Mouse (Mus musculus): ENCODE measurements at regions not wholly inside any gene's neighbourhood (a gene's known extent, or its start where the extent isn't known, plus 50 kb on each side); places are given as distances from the start of the nearest gene placed in this dataset.

DNA sequence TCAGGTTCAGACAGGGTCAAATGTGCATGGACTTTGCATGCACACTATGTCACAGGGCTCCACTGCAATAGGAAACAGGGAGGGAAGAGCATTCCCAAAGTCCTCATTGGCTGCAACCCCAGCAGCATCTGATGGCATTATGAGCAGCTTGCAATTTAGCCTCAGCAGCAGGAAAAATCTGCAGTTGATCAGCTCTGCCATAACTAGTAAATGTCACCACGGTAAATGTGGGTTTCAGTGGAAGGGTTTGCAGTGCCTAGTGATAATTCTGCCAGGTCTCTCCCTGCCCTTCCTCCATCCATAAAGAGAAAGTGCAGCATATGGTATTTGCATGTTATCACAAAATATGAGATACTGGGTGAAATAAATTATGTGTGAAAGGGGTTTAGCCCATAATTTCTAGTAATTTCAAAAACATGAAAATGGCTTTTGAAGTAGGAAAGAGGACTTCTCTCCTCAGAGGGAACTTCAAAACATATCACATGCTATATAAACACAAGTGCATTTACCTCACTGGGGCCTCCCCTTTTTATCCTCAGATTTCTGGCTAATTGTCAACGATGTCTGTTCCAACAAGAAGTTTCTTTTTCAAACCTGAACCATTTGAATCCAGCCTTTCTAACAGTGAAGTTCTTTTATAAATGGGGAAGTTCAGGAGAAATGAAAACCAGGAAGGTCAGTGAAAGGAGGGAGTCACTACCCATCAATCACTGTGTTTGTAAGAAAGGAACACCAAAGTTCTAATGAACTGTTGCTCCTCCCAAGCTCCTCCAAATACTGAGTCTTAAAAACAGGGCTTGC is 303.5 kb downstream of the Meis1 start:
- H3K4me3 ChIP-seq, result no peak overlapping the region
- no peak overlapping the region for H3K9ac ChIP-seq
- H3K4me1 ChIP-seq (replicated peaks), result no peaks in the 10 kb centered on the region
- H3K9me3 ChIP-seq (replicated peaks), result no peaks in the 10 kb centered on the region
- ATAC-seq (replicated peaks; ENCODE audit: insufficient number of reproducible peaks, insufficient read depth, low FRiP score, low read depth), result no peak
- H3K36me3 ChIP-seq, result no peaks in the 10 kb centered on the region
- no peaks in the 10 kb centered on the region for H3K27me3 ChIP-seq
- 53% methylated on average over 2 of the region's 2 CpGs for whole genome bisulfite sequencing
- H3K27ac ChIP-seq, result no peak overlapping the region
- H3K4me2 ChIP-seq, result no peak overlapping the region

DNA sequence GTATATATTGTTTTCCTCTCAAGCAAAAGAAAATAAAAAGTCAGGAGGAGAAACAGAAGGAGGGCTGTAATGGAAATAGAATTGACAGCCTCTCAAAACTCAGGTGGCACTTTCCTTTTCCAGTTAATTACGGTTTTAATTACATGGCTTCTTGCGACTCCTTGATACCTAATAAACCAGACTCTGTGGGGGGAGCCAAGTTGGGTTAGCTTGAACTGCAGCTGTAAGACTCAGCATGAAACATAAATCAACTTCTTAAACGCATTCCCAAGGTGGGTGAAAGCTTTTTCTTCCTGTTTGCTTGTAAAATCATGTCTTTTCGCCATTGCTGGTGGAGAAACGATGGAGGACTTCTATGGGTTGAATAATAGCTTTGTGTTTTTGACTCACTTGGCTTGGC is 304.4 kb downstream of the Meis1 start:
- Histone ChIP-seq H3K27me3 (no peaks in the 10 kb centered on the region), H3K27ac (no peak overlapping the region), H3K4me2 (no peak overlapping the region), H3K4me1 (replicated peaks) (no peaks in the 10 kb centered on the region), H3K36me3 (no peaks in the 10 kb centered on the region), H3K9me3 (replicated peaks) (no peaks in the 10 kb centered on the region), H3K9ac (no peak overlapping the region), H3K4me3 (no peak overlapping the region)
- 77% methylated on average over 5 of the region's 5 CpGs for WGBS
- ATAC-seq (replicated peaks; ENCODE audit: insufficient number of reproducible peaks, insufficient read depth, low FRiP score, low read depth), result no peak

DNA sequence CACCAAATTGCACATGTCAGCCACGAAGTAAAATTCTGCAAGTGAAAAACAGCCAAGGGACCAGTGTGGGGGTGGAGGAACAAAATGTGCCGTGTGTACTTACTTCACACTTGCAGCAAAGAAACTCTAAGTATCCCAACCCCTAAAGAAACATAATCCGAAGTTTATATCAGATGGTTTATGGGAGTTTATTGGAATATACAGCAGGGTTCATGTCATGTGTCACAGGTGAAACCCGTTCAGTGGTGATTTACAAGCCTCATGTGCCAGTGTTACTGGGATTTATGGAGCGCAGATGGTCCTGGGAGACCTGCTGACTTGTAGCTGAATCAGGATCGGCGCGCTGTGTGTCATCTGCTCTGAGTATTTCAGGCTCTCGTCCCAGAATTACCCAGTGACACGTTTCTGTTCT is 306.1 kb downstream of the Meis1 start:
- WGBS, result 75% methylated on average over 10 of the region's 10 CpGs
- no peak overlapping the region for H3K4me2 ChIP-seq
- H3K4me3 ChIP-seq, result no peak overlapping the region
- no peak overlapping the region for H3K27ac ChIP-seq
- ATAC-seq (replicated peaks; ENCODE audit: insufficient number of reproducible peaks, insufficient read depth, low FRiP score, low read depth), result no peak
- no peaks in the 10 kb centered on the region for H3K4me1 ChIP-seq (replicated peaks)
- no peaks in the 10 kb centered on the region for H3K27me3 ChIP-seq
- H3K36me3 ChIP-seq, result no peaks in the 10 kb centered on the region
- H3K9me3 ChIP-seq (replicated peaks), result no peaks in the 10 kb centered on the region
- H3K9ac ChIP-seq, result no peak overlapping the region

DNA sequence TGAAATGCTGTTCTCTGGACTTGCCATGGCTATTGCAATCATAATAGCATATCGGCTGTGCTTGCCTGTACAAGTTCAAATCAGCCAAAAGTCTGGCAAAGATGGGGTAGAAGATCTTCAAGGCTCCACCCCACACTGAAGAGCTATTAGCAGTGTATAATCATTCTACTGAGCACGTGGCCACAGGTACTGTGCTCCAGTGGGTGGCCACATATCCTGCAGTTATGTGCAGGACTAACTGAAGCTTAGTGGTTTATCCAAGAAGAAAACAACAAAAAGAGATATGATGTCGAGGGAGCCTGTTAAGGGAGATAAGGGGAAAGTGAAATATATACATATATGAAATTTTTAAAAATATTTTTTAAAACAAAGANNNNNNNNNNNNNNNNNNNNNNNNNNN is 309.2 kb downstream of the Meis1 start:
- no peaks in the 10 kb centered on the region for H3K27me3 ChIP-seq
- no peak overlapping the region for H3K4me2 ChIP-seq
- no peak overlapping the region for H3K9ac ChIP-seq
- H3K4me1 ChIP-seq (replicated peaks), result no peaks in the 10 kb centered on the region
- no peak for ATAC-seq (replicated peaks; ENCODE audit: insufficient number of reproducible peaks, insufficient read depth, low FRiP score, low read depth)
- no peaks in the 10 kb centered on the region for H3K9me3 ChIP-seq (replicated peaks)
- H3K4me3 ChIP-seq, result no peak overlapping the region
- 67% methylated on average over 3 of the region's 3 CpGs for WGBS
- no peak overlapping the region for H3K27ac ChIP-seq
- no peaks in the 10 kb centered on the region for H3K36me3 ChIP-seq

DNA sequence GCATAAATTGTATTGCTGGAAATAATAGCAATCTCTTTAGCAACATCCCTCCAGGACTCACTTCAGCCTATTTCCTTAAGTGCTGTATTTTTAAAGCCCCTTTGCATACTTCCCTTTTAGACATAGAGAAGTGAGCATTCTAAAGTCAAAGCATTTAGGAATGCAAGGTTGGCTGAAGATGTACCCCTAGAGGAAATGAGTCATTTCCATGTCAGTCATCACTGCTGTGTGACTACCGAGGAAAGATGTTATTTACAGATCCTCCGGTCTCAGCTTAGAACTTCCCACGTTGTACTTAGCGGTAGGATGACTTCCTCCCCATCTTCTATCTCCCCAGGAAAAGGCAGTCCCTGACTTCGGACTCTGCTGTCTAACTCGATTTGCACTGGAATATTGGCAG is 337.2 kb downstream of the Meis1 start:
- Histone ChIP-seq H3K36me3 (no peaks in the 10 kb centered on the region), H3K4me2 (no peak overlapping the region), H3K27me3 (no peaks in the 10 kb centered on the region), H3K9me3 (replicated peaks) (no peaks in the 10 kb centered on the region), H3K4me1 (replicated peaks) (no peaks in the 10 kb centered on the region), H3K27ac (no peak overlapping the region), H3K4me3 (no peak overlapping the region), H3K9ac (no peak overlapping the region)
- no peak for ATAC-seq (replicated peaks; ENCODE audit: insufficient number of reproducible peaks, insufficient read depth, low FRiP score, low read depth)
- 57% methylated on average over 6 of the region's 6 CpGs for WGBS

DNA sequence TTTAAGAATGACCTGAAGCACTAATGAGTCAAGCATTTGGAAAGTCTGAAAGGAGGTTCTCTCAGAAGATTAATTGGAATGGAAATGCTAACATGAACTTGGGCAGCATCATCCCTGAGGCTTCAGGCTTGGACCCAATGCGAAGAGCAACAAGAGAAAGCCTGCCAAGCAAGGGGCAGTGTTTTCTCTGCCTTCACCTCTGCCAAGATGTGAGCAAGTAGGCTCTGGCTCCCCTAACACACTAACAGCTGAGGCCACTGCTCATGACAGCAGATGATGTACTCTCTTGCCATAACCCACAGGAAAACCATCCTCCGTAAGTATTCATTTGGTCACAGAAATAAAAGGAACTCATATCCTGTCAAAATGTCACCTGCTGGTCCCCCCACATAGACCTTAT is 341.9 kb downstream of the Meis1 start:
- ATAC-seq (replicated peaks; ENCODE audit: insufficient number of reproducible peaks, insufficient read depth, low FRiP score, low read depth), result no peak
- no peaks in the 10 kb centered on the region for H3K9me3 ChIP-seq (replicated peaks)
- H3K4me3 ChIP-seq, result no peak overlapping the region
- no peak overlapping the region for H3K27ac ChIP-seq
- no peaks in the 10 kb centered on the region for H3K36me3 ChIP-seq
- no peak overlapping the region for H3K9ac ChIP-seq
- H3K4me1 ChIP-seq (replicated peaks), result no peaks in the 10 kb centered on the region
- no peak overlapping the region for H3K4me2 ChIP-seq
- no peaks in the 10 kb centered on the region for H3K27me3 ChIP-seq
- WGBS, result 88% methylated on average over 2 of the region's 2 CpGs

DNA sequence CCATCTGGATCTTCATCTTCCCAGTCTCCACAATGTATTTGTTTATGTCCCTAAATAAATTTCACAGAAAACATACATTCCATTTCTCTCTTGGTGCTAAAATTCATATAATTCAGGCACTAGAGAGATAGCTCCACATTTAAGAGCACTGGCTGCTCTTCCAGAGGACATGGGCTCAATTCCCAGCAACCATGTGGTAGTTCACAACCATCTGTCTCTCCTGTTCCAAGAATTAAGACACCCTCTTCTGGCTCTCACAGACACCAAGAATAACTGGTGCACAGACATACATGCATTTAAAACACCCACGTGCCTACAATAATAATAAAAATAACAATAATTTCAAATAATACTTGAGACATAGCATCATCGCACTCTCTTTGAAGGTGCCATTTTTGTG is 347.8 kb downstream of the Meis1 start:
- H3K4me2 ChIP-seq, result no peak overlapping the region
- no peak overlapping the region for H3K4me3 ChIP-seq
- H3K27ac ChIP-seq, result no peak overlapping the region
- H3K4me1 ChIP-seq (replicated peaks), result no peaks in the 10 kb centered on the region
- no peaks in the 10 kb centered on the region for H3K9me3 ChIP-seq (replicated peaks)
- no peaks in the 10 kb centered on the region for H3K27me3 ChIP-seq
- H3K36me3 ChIP-seq, result no peaks in the 10 kb centered on the region
- 89% methylated on average over 2 of the region's 2 CpGs for WGBS
- no peak overlapping the region for H3K9ac ChIP-seq
- no peak for ATAC-seq (replicated peaks; ENCODE audit: insufficient number of reproducible peaks, insufficient read depth, low FRiP score, low read depth)

DNA sequence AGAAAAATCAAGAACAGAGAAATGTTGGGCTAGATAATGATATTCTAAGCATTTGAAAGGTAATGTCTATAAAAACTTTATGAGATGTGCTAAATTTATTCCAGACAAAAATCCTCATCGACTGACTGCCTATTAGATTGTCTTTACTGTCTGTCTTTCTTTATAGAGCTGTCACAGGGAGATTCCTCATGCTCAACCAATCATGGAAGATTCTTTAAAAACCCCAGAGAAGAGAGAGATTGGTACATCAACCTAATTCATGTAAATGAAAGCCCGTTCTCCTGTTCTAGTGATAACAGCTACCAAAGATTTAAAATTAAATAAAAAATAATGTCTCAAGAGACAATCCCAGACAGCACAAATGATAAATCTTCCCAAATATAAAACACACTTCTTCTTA is 349.5 kb downstream of the Meis1 start:
- H3K36me3 ChIP-seq, result no peaks in the 10 kb centered on the region
- no peak for ATAC-seq (replicated peaks; ENCODE audit: insufficient number of reproducible peaks, insufficient read depth, low FRiP score, low read depth)
- no peak overlapping the region for H3K4me3 ChIP-seq
- H3K4me2 ChIP-seq, result no peak overlapping the region
- H3K27ac ChIP-seq, result no peak overlapping the region
- WGBS, result 70% methylated on average over 2 of the region's 2 CpGs
- no peaks in the 10 kb centered on the region for H3K4me1 ChIP-seq (replicated peaks)
- H3K9ac ChIP-seq, result no peak overlapping the region
- no peaks in the 10 kb centered on the region for H3K9me3 ChIP-seq (replicated peaks)
- H3K27me3 ChIP-seq, result no peaks in the 10 kb centered on the region

DNA sequence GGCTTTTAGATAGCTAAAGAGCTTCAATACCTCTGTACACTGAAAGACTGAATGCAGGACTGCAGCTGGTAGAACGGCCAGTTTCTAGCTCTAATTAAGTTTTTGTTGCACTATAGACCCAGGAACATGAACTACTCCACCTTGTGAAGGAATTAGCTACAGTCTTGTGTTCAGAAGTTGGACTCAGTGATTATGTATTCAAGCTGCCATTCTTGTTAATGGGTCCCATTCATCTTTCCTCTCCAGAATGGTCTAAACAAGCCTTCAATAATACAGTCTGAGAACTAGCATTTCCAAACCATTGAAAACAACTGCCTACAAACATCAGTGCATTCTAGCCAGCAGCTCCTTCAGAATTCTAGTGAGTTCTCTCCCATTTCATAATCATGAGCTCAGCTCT is 362.4 kb downstream of the Meis1 start:
- Histone ChIP-seq H3K27ac (no peak overlapping the region), H3K4me3 (no peak overlapping the region), H3K4me2 (no peak overlapping the region), H3K4me1 (replicated peaks) (no peaks in the 10 kb centered on the region), H3K9me3 (replicated peaks) (no peaks in the 10 kb centered on the region), H3K27me3 (no peaks in the 10 kb centered on the region), H3K9ac (no peak overlapping the region), H3K36me3 (no peaks in the 10 kb centered on the region)
- no peak for ATAC-seq (replicated peaks; ENCODE audit: insufficient number of reproducible peaks, insufficient read depth, low FRiP score, low read depth)
- 79% methylated on average over 1 of the region's 1 CpGs for WGBS

DNA sequence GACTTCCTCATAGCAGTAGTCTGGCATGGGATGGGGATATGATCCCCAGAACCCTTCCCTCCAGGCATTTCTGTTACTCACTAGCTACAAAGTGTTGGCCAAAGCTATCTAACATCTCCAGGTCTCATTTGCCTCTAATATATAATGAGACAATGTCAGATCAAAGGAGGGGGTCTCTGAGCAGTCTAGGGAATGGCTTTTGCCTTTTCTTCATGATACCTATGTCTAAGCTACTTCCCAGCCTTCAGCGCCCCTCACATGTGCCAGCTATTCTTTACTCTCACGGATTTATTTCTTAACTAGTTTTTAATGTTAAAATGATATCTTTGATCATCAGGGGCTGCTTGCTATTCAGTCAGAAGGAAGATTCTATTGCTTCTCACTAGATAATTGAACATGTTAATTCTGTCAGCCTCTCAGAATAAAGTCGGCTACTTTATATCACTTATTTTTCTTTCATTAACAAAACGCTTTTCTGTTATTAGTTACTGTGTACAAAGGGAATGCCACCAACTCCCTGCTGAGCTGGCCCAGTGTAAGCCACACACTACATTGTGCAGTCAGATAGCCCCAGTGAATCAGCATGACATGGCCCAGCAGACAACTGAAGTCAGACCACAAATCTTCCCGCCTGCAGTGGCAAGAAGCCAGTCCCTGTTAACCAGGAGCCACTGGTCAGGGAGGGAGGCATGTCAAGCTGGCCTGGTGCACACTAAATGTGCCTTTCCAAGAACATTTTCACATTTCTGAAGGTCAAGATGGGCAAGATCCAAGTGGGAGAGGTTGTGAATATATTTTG is 386.6 kb downstream of the Meis1 start:
- H3K4me2 ChIP-seq, result no peak overlapping the region
- no peaks in the 10 kb centered on the region for H3K27me3 ChIP-seq
- no peaks in the 10 kb centered on the region for H3K36me3 ChIP-seq
- H3K27ac ChIP-seq, result no peak overlapping the region
- no peak overlapping the region for H3K9ac ChIP-seq
- H3K4me3 ChIP-seq, result no peak overlapping the region
- ATAC-seq (replicated peaks; ENCODE audit: insufficient number of reproducible peaks, insufficient read depth, low FRiP score, low read depth), result no peak
- H3K4me1 ChIP-seq (replicated peaks), result no peaks in the 10 kb centered on the region
- WGBS, result 72% methylated on average over 5 of the region's 5 CpGs
- no peaks in the 10 kb centered on the region for H3K9me3 ChIP-seq (replicated peaks)

DNA sequence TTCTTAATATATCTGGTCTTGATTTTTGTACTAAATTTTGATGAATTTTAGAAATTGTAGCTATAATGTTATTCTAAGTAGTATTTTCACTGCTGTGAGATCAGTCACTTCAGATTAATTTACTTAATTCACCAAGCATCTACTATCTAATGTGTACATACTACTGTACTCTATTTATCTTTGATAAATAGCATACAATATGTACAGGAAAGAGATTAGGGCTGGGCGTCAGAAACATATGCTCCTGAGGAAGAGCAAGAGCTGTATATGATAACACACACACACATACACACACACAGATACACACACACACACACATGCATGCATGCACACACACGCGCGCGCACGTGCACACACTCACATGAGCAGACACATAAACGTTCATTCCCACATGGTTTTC is 387.2 kb downstream of the Meis1 start:
- no peaks in the 10 kb centered on the region for H3K36me3 ChIP-seq
- WGBS, result 87% methylated on average over 7 of the region's 7 CpGs

DNA sequence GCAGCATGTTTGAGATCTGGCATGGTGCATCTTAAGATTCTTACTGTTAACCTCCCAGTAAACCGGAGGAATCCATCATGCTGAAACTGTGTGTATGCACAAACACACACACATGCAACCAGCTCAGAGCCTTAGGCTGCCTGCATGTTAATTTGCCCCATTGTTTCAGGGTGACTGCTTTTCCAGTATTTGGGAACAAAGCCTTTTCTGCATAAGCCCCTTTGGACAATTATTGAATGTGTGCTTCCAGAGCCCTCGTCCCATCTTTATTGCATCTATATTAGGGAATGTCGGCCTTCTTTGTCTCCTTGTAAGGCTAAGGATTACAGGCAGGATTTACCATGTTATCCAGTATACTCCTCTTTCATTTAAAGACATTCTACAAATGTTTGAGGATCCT is 397.0 kb downstream of the Meis1 start:
- Histone ChIP-seq H3K36me3 (no peaks in the 10 kb centered on the region), H3K4me2 (no peak overlapping the region), H3K27ac (no peak overlapping the region), H3K27me3 (no peaks in the 10 kb centered on the region), H3K9me3 (replicated peaks) (no peaks in the 10 kb centered on the region), H3K4me1 (replicated peaks) (no peaks in the 10 kb centered on the region), H3K9ac (no peak overlapping the region), H3K4me3 (no peak overlapping the region)
- 61% methylated on average over 3 of the region's 3 CpGs for WGBS
- no peak for ATAC-seq (replicated peaks; ENCODE audit: insufficient number of reproducible peaks, insufficient read depth, low FRiP score, low read depth)

More for the DNA sequence above, 387.2 kb downstream of the Meis1 start:
- Histone ChIP-seq H3K27me3 (no peaks in the 10 kb centered on the region), H3K4me2 (no peak overlapping the region), H3K4me1 (replicated peaks) (no peaks in the 10 kb centered on the region), H3K9me3 (replicated peaks) (no peaks in the 10 kb centered on the region), H3K4me3 (no peak overlapping the region), H3K9ac (no peak overlapping the region), H3K27ac (no peak overlapping the region)
- ATAC-seq (replicated peaks; ENCODE audit: insufficient number of reproducible peaks, insufficient read depth, low FRiP score, low read depth), result no peak
